Comparison of ENCODE assay signal across 8 mouse cellular contexts in genomic region chr6:34780231-34780942, GRCm38 (mm10). TPM values are rescaled to one million over a fixed set of nuclear protein-coding genes. Genes with fewer than 3 reads are reported as not detected.
DNase-seq lines count a peak whose midpoint lies in the region; ATAC-seq lines count a peak whose summit lies in the region.

Gene Agbl3, plus strand, starts transcription at chr6:34780432.

- peak within 1 kb of the TSS; percentile 88 for H3K27ac ChIP-seq in forebrain, embryonic 11.5 days (ENCODE audit: low read depth, low read length)
- H3K27ac ChIP-seq in heart, embryonic 16.5 days (ENCODE audit: low read length) = peak within 1 kb of the TSS; percentile 99
- peak within 1 kb of the TSS; percentile 97 for H3K27ac ChIP-seq in liver, embryonic 15.5 days (replicated peaks)
- peak within 1 kb of the TSS; percentile 85 for H3K27ac ChIP-seq in neural tube, embryonic 12.5 days

- ATAC-seq in forebrain, embryonic 11.5 days (replicated peaks; ENCODE audit: low FRiP score) = peak; percentile 93
- ATAC-seq in heart, embryonic 16.5 days (replicated peaks; ENCODE audit: extremely low read depth, insufficient read depth, low FRiP score) = peak; percentile 89
- ATAC-seq in liver, embryonic 15.5 days (ENCODE audit: insufficient read depth) = peak; percentile 92
- ATAC-seq in neural tube, embryonic 12.5 days (ENCODE audit: low FRiP score, low read depth) = peak; percentile 92

- peak within 1 kb of the TSS; percentile 52 for H3K4me3 ChIP-seq in forebrain, embryonic 11.5 days (ENCODE audit: low read depth, low read length)
- H3K4me3 ChIP-seq in heart, embryonic 16.5 days (ENCODE audit: low read length) = peak within 1 kb of the TSS; percentile 79
- peak within 1 kb of the TSS; percentile 74 for H3K4me3 ChIP-seq in liver, embryonic 15.5 days (replicated peaks)
- peak within 1 kb of the TSS; percentile 67 for H3K4me3 ChIP-seq in neural tube, embryonic 12.5 days

- under 1% methylated on average over 72 of the region's 81 CpGs for WGBS in forebrain, embryonic 11.5 days
- under 1% methylated on average over 76 of the region's 81 CpGs for WGBS in heart, embryonic 16.5 days
- under 1% methylated on average over 64 of the region's 81 CpGs for WGBS in liver, embryonic 15.5 days (ENCODE audit: insufficient replicate concordance)
- under 1% methylated on average over 73 of the region's 81 CpGs for WGBS in neural tube, embryonic 12.5 days

- H3K27me3 ChIP-seq in forebrain, embryonic 11.5 days (ENCODE audit: control insufficient read depth, insufficient read depth, low read length) = peaks cover 2% of the 10 kb centered on the region; the same call in 1 of the 2 replicates
- H3K27me3 ChIP-seq in heart, embryonic 16.5 days (ENCODE audit: control insufficient read depth, insufficient read depth, low read length) = no peaks in the 10 kb centered on the region
- H3K27me3 ChIP-seq in liver, embryonic 15.5 days = 0 out of 2 replicates have a peak, but pooled peaks cover 3% of the 10 kb centered on the region
- H3K27me3 ChIP-seq in neural tube, embryonic 12.5 days (replicated peaks) = no peaks in the 10 kb centered on the region

- H3K36me3 ChIP-seq in forebrain, embryonic 11.5 days (ENCODE audit: control insufficient read depth, insufficient read depth, low read length) = no peaks in the 10 kb centered on the region
- no peaks in the 10 kb centered on the region for H3K36me3 ChIP-seq in heart, embryonic 16.5 days (ENCODE audit: control insufficient read depth, insufficient read depth)
- 0 out of 2 replicates have a peak, but pooled peaks cover 2% of the 10 kb centered on the region for H3K36me3 ChIP-seq in liver, embryonic 15.5 days (replicated peaks)
- H3K36me3 ChIP-seq in neural tube, embryonic 12.5 days = no peaks in the 10 kb centered on the region

- peaks cover 2% of the 10 kb centered on the region; the same call in 1 of the 2 replicates for H3K4me1 ChIP-seq in forebrain, embryonic 11.5 days (replicated peaks; ENCODE audit: control insufficient read depth, insufficient read depth, low read length)
- no peaks in the 10 kb centered on the region; the same call in 1 of the 2 replicates for H3K4me1 ChIP-seq in heart, embryonic 16.5 days (ENCODE audit: control insufficient read depth, insufficient read depth, low read length)
- H3K4me1 ChIP-seq in liver, embryonic 15.5 days (replicated peaks) = peaks cover 7% of the 10 kb centered on the region
- H3K4me1 ChIP-seq in neural tube, embryonic 12.5 days = no peaks in the 10 kb centered on the region

- H3K4me2 ChIP-seq in forebrain, embryonic 11.5 days (ENCODE audit: low read depth, low read length, severe bottlenecking) = peak within 1 kb of the TSS; percentile 80
- peak within 1 kb of the TSS; percentile 83 for H3K4me2 ChIP-seq in heart, embryonic 16.5 days (ENCODE audit: low read depth, low read length)
- peak within 1 kb of the TSS; percentile 90 for H3K4me2 ChIP-seq in liver, embryonic 15.5 days
- peak within 1 kb of the TSS; percentile 71 for H3K4me2 ChIP-seq in neural tube, embryonic 12.5 days (replicated peaks)

- DNase-seq in CD8-positive naive resting alpha-beta T cell, adult 2 months (ENCODE audit: low read depth in 2 of 2, low spot score in 2 of 2) = peak; percentile 90 to 93
- peak; percentile 94 for DNase-seq in c-Kit-positive CD71-positive TER-119-negative erythroid progenitor cells, embryonic 14.5 days (ENCODE audit: low read depth)
- DNase-seq in forebrain, embryonic 11.5 days (ENCODE audit: low spot score) = peak; percentile 96
- DNase-seq in kidney, postnatal 36 days = peak; percentile 96 to 99
- peak; percentile 90 for DNase-seq in telencephalon, adult 2 months (ENCODE audit: low read depth, low spot score)

- no peaks in the 10 kb centered on the region for H3K9me3 ChIP-seq in forebrain, embryonic 11.5 days (ENCODE audit: control insufficient read depth, low read length)
- H3K9me3 ChIP-seq in heart, embryonic 16.5 days (replicated peaks; ENCODE audit: control insufficient read depth, low read length) = no peaks in the 10 kb centered on the region
- H3K9me3 ChIP-seq in liver, embryonic 15.5 days (replicated peaks) = no peaks in the 10 kb centered on the region
- H3K9me3 ChIP-seq in neural tube, embryonic 12.5 days = no peaks in the 10 kb centered on the region

- H3K9ac ChIP-seq in forebrain, embryonic 11.5 days (ENCODE audit: low read length) = peak within 1 kb of the TSS; percentile 83
- H3K9ac ChIP-seq in heart, embryonic 16.5 days (ENCODE audit: low read length) = peak within 1 kb of the TSS; percentile 96
- peak within 1 kb of the TSS; percentile 84 for H3K9ac ChIP-seq in liver, embryonic 15.5 days
- peak within 1 kb of the TSS; percentile 88 for H3K9ac ChIP-seq in neural tube, embryonic 12.5 days

RNA-seq across cellular contexts. Expression of gene Agbl3, which starts in this region (rescaled TPM):
- polyA plus RNA-seq in forebrain, embryonic 11.5 days (2014; fragmentation: Nextera tagmentation; extraction: Ambion mirVana) = 4.8 and 5.1 TPM in 2 replicates
- 4.4 and 7.9 TPM in 2 replicates for polyA plus RNA-seq in heart, embryonic 16.5 days (2015; fragmentation: Nextera tagmentation; extraction: Ambion mirVana)
- polyA plus RNA-seq in liver, embryonic 15.5 days (2015; fragmentation: Nextera tagmentation; extraction: Ambion mirVana) = 2.4 and 3.2 TPM in 2 replicates
- polyA plus RNA-seq in neural tube, embryonic 12.5 days (2016; fragmentation: Nextera tagmentation; extraction: Ambion mirVana) = 8.4 and 9.1 TPM in 2 replicates

Comparison
In these comparisons a context has a peak if more than half of its experiments do, and no peak if none do; other contexts are left out.
1. Peak in every context shown above with its lines: DNase-seq, ATAC-seq, H3K4me3 ChIP-seq and H3K27ac ChIP-seq.